Mouse (Mus musculus) MEL-GATA-1-ER (cell line): ENCODE measurements around the gene Zfp42.

Experiments used
- DNase-seq: peaks from one replicate; pipeline ENCODE4 v3.0.0-alpha.2; 2012; ENCODE audit warnings: low read depth; ENCODE audit errors: extremely low read depth

Zfp42 gene

GRCm38 (mm10) chr8:43251653-43252052 is 55.1 kb downstream of the Zfp42 start:
- no peak for DNase-seq

- DNase-seq = no peak
These were observed 58.1 kb downstream of the Zfp42 start for GRCm38 (mm10) chr8:43248707-43249106.
